Comparison of ENCODE assay signal across 21 mouse cellular contexts in the genomic region with DNA sequence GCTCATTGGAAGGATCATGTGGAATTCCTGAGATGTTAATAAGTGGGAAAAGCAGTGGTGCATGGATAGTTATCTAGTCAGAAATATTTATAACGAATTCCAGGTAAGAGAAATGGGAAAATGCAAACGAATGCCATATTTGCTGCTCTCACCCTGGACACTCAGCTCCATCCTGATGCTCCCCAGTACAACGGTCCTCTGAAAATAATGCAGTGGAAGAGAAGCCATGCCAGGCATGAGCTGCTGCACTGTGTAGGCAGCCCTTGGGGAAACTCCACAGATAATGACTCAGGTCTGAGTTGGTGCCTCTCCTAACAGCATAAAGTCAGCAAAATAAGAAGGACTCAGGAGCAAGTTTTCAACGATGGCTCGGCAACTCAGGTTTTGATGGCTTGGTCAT.
DNase-seq lines count a peak whose midpoint lies in the region; ATAC-seq and TF ChIP-seq lines count a peak whose summit lies in the region.
"Had no signal": no experiment of that assay in that cellular context is flagged by ENCODE, and none has a peak within 500 bp of the region (broad histone marks: within the 10 kb centered on the region; RNA-seq: fewer than 3 reads in every experiment).

No protein-coding gene starts in this region.

- no peak for TF ChIP-seq POLR2A in embryonic fibroblast, embryonic 13.5 days (IDR thresholded peaks at IDR 0.05; ENCODE audit: low read depth, low read length)

- intact Hi-C loops in left cerebral cortex, postnatal 25 days (cut with DNase I) = no loop called here

- peak overlapping the region; percentile 35 for H3K27ac ChIP-seq in embryonic fibroblast, embryonic 13.5 days (ENCODE audit: insufficient read depth, low read length)
- H3K27ac ChIP-seq in forebrain, embryonic 10.5 days = no peak overlapping the region
- H3K27ac ChIP-seq: embryonic facial prominence, embryonic 13.5 days; embryonic facial prominence, embryonic 15.5 days; forebrain, embryonic 12.5 days had no signal

- H3K4me3 ChIP-seq in embryonic fibroblast, embryonic 13.5 days (ENCODE audit: insufficient read depth, low read length) = no peak overlapping the region
- no peak overlapping the region for H3K4me3 ChIP-seq in forebrain, embryonic 10.5 days
- H3K4me3 ChIP-seq: embryonic facial prominence, embryonic 13.5 days; embryonic facial prominence, embryonic 15.5 days; forebrain, embryonic 12.5 days had no signal

- DNase-seq in heart, adult 11 months = peak; percentile 54
- no peak for DNase-seq in heart, postnatal 4 days
- DNase-seq in Patski (ENCODE audit: low read depth, low spot score) = peak; percentile 56
- no peak for DNase-seq in forebrain, embryonic 10.5 days (ENCODE audit: extremely low spot score, low spot score)
- DNase-seq in left cerebral cortex, postnatal 25 days (ENCODE audit: low spot score in 2 of 2) = no peak
- DNase-seq: adrenal gland, adult 2 months; adrenal gland, postnatal 10 days; adrenal gland, postnatal 36 days; cerebellum, adult 11 months; cerebellum, adult 18-20 months; cerebellum, adult 8-10 months; cerebellum, adult 9-11 months; cerebellum, postnatal 14 days; cerebellum, postnatal 36 days; embryo, embryonic 11 days had no signal

- H3K4me1 ChIP-seq in embryonic fibroblast, embryonic 13.5 days (ENCODE audit: control insufficient read depth, insufficient read depth, low read length) = no peaks in the 10 kb centered on the region; the same call in 1 of the 2 replicates
- H3K4me1 ChIP-seq in forebrain, embryonic 10.5 days = no peaks in the 10 kb centered on the region
- H3K4me1 ChIP-seq: embryonic facial prominence, embryonic 13.5 days; embryonic facial prominence, embryonic 15.5 days; forebrain, embryonic 12.5 days had no signal

- H3K36me3 ChIP-seq in forebrain, embryonic 10.5 days (replicated peaks) = no peaks in the 10 kb centered on the region
- H3K36me3 ChIP-seq: embryonic facial prominence, embryonic 13.5 days; embryonic facial prominence, embryonic 15.5 days; forebrain, embryonic 12.5 days had no signal

- H3K27me3 ChIP-seq in Patski = no peaks in the 10 kb centered on the region
- H3K27me3 ChIP-seq in forebrain, embryonic 10.5 days (ENCODE audit: poor library complexity, severe bottlenecking) = peaks cover 6% of the 10 kb centered on the region; the same call in 1 of the 2 replicates
- H3K27me3 ChIP-seq: embryonic facial prominence, embryonic 13.5 days; embryonic facial prominence, embryonic 15.5 days; forebrain, embryonic 12.5 days had no signal

- in situ Hi-C loops in Patski (cut with MboI; ENCODE audit: low pct_unique_long_range_greater_than_20kb) = no loop called here

- WGBS in forebrain, embryonic 10.5 days = 91% methylated on average over 5 of the region's 5 CpGs

- H3K9me3 ChIP-seq in forebrain, embryonic 10.5 days = no peaks in the 10 kb centered on the region
- H3K9me3 ChIP-seq: embryonic facial prominence, embryonic 13.5 days; embryonic facial prominence, embryonic 15.5 days; forebrain, embryonic 12.5 days had no signal

- TF ChIP-seq CTCF in Patski (IDR thresholded peaks at IDR 0.05) = no peak
- TF ChIP-seq CTCF in embryonic fibroblast, embryonic 13.5 days (IDR thresholded peaks at IDR 0.05; ENCODE audit: borderline replicate concordance, insufficient read depth, low read length) = no peak

- POLR2A ChIA-PET in Patski (lab: Charles Lee) = interaction anchor here (0.7 to 1.0 kb wide), 2 partner anchors 47 to 55 kb away, joined by 3 to 5 read pairs; no protein-coding TSS in a partner anchor

- CTCF ChIA-PET in Patski (lab: Charles Lee) = interaction anchor here (0.9 to 2.2 kb wide), 3 partner anchors 56 to 83 kb away, joined by 3 to 5 read pairs (median 4); no protein-coding TSS in a partner anchor

- peak; percentile 70 for ATAC-seq in Patski
- ATAC-seq: forebrain, embryonic 14.5 days; forebrain, embryonic 16.5 days had no signal

Comparison
In these comparisons a context has a peak if more than half of its experiments do, and no peak if none do; other contexts are left out.
1. DNase-seq: peak in heart, adult 11 months (single experiment) and Patski (single experiment); none in heart, postnatal 4 days (single experiment), forebrain, embryonic 10.5 days (single experiment) and left cerebral cortex, postnatal 25 days (0 of 2).